Mouse (Mus musculus) liver, embryonic 16.5 days (tissue): ENCODE results near the gene Atad5. TPM values are rescaled to one million over a fixed set of nuclear protein-coding genes. Genes with fewer than 3 reads are reported as not detected.
A peak's percentile ranks its signal among the peaks of the same experiment; 100 is the strongest.
"Not testable (repeated sequence)": the region's sequence is repeated elsewhere in the genome, so short reads cannot be mapped to it uniquely, and the experiment has no call there.

Experiments used
- ATAC-seq: fragments of 200-750 bp; cut with Nextera tagmentation; 2 replicates; pipeline ENCODE4 v1.8.0; 2017; ENCODE audit warnings: low read depth, mild to moderate bottlenecking, moderate number of reproducible peaks, moderate library complexity
- H3K27ac ChIP-seq: fragments of 300-500 bp; sonication (generic); 2 replicates; pipeline ENCODE4 v1.5.1; 2014; ENCODE audit warnings: mild to moderate bottlenecking, low read length
- H3K27me3 ChIP-seq: fragments of 300-500 bp; sonication (generic); 2 replicates; pipeline ENCODE4 v1.6.1; 2014; ENCODE audit warnings: low read depth, low read length, mixed read lengths; ENCODE audit not compliant: control insufficient read depth, insufficient read depth
- H3K36me3 ChIP-seq: fragments of 300-500 bp; sonication (generic); 2 replicates; pipeline ENCODE4 v1.6.1; 2014; ENCODE audit warnings: mild to moderate bottlenecking; ENCODE audit not compliant: control insufficient read depth, insufficient read depth
- H3K4me1 ChIP-seq: fragments of 300-500 bp; sonication (generic); 2 replicates; pipeline ENCODE4 v1.6.1; 2014; ENCODE audit warnings: low read depth, low read length, mixed read lengths; ENCODE audit not compliant: control insufficient read depth
- H3K4me2 ChIP-seq: fragments of 300-500 bp; sonication (generic); 2 replicates; pipeline ENCODE4 v1.6.1; 2014; ENCODE audit warnings: low read depth, low read length, mixed read lengths
- H3K4me3 ChIP-seq: fragments of 300-500 bp; sonication (generic); 2 replicates; pipeline ENCODE4 v1.5.1; 2014; ENCODE audit warnings: low read depth, mild to moderate bottlenecking, low read length
- H3K9ac ChIP-seq: fragments of 300-500 bp; sonication (generic); 2 replicates; pipeline ENCODE4 v1.6.1; 2014; ENCODE audit warnings: low read depth, low read length
- H3K9me3 ChIP-seq: fragments of 300-500 bp; sonication (generic); replicated peaks from 2 replicates; pipeline ENCODE4 v1.6.1; 2016; ENCODE audit warnings: low read length; ENCODE audit not compliant: control insufficient read depth
- WGBS: fragments of 180-500 bp; shearing (Covaris S2); extraction: QIAGEN DNeasy Blood & Tissue Kit; methylation state at CpG from one replicate; pipeline ENCODE4 v1.1.7; 2014; ENCODE audit not compliant: insufficient replicate concordance; 5-methylcytosine and 5-hydroxymethylcytosine counted together
- polyA plus RNA-seq: library from polyadenylated mRNA; unstranded; fragments of >200 nt; fragmentation: Nextera tagmentation; extraction: Ambion mirVana; gene quantifications from 2 replicates; pipeline ENCODE4 v1.2.1, GENCODE M21; 2015

Gene Atad5
- polyA plus RNA-seq, 1 experiment from 2014 or later: 9.0 TPM

DNA sequence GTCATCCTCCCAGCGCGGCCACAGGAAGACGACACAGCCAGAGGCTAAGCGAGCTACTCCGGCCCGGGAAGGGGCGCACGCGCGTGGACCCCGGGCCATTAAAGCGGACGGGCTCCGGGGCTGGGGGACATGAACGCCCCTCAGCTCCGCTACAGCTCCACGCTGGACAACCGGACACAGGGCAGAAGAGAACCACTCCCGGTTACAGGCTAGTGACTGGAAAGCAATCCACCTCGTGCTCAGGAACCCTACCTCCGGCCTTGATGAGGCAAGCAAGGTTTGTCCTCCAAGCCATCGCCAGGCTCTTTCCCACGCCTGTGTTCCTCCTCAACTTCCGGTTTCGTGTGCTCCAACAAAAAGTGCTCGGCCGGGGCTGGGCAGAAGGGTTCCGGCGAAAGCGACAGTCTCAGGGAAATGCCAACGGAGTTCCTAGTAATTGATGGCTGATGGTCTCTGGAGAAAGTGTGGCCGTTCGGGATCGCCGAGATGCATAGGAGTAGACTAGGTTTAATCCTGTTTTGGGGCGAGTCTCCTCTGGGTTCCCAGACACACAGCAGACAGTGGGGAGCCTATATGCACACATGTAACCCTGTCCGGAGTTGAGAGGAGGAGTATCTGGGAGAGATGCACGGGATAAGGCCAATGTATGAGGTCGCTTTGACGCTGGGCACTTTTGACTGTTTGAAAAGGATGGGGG lies 52.8 kb downstream of the Atad5 start, which contains the start of gene Tefm:
Gene Tefm, minus strand, starts transcription at position 351 of the 697 bp plus-strand sequence.
- Histone ChIP-seq H3K4me1 (peaks cover 17% of the 10 kb centered on the region), H3K4me3 (peak within 1 kb of the TSS; percentile 79), H3K9ac (peak within 1 kb of the TSS; percentile 83), H3K4me2 (peak within 1 kb of the TSS; percentile 84), H3K9me3 (no peaks in the 10 kb centered on the region), H3K27me3 (no peaks in the 10 kb centered on the region), H3K27ac (peak within 1 kb of the TSS; percentile 81), H3K36me3 (peaks cover 10% of the 10 kb centered on the region)
- ATAC-seq: peak; percentile 82
- WGBS: under 1% methylated on average over 40 of the region's 40 CpGs

DNA sequence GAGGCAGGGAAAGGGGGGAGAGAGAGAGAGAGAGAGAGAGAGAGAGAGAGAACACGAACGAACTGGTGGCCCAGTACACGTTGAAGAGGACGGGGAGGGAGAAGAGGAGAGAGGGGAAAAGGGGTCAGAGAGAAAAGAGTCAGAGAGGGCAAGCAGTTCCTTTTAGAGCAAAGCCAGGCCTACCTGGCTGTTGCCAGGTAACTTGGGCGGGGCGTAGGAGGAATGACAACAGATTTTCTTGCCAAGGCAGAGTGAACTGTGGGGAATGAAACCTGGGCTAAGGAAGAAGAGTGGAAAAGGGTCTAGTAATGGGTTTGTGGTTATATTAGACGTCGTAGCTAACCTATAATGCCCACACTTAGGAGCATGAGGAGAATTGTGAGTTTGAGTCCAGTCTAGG lies 53.7 kb downstream of the Atad5 start:
- H3K27ac ChIP-seq: no peak overlapping the region
- peaks cover 5% of the 10 kb centered on the region; the same call in 1 of the 2 replicates for H3K36me3 ChIP-seq
- no peaks in the 10 kb centered on the region for H3K27me3 ChIP-seq
- H3K9ac ChIP-seq: no peak overlapping the region
- H3K4me1 ChIP-seq: peaks cover 19% of the 10 kb centered on the region
- 50% methylated on average over 8 of the region's 8 CpGs for WGBS
- peak overlapping the region; percentile 84 for H3K4me2 ChIP-seq
- H3K9me3 ChIP-seq: no peaks in the 10 kb centered on the region
- ATAC-seq: no peak
- H3K4me3 ChIP-seq: peak overlapping the region; percentile 79

DNA sequence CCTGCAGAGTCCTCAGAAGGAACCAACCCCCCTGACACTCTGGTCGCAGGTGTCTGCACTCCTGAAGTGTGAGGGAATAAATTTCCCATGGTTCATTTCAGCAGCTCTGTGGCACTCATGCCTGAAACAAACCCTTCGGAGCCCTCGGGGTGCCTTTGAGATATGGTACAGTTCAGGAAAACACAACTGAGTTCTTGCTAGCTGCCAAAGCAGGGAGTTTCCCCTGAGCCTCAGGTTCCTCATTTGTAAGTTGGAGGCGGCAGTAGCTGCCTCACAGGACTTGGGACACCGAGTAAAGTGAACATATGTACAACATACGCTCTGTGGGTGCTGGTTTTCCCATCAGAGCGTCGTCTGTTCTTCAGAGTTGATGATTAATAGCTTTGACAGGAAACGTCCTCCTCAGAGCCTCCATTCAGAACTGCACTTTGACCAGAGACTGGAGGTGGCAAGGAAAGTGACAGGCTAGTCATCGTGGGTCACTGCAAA lies 56.6 kb downstream of the Atad5 start:
- peak overlapping the region; percentile 86 for H3K27ac ChIP-seq
- H3K9me3 ChIP-seq: no peaks in the 10 kb centered on the region
- H3K36me3 ChIP-seq: no peaks in the 10 kb centered on the region
- H3K9ac ChIP-seq: no peak overlapping the region
- H3K4me2 ChIP-seq: peak overlapping the region; percentile 1; the same call in 1 of the 2 replicates
- H3K4me3 ChIP-seq: no peak overlapping the region
- H3K27me3 ChIP-seq: no peaks in the 10 kb centered on the region
- H3K4me1 ChIP-seq: peaks cover 19% of the 10 kb centered on the region
- ATAC-seq: peak; percentile 47
- WGBS: 3% methylated on average over 10 of the region's 10 CpGs

DNA sequence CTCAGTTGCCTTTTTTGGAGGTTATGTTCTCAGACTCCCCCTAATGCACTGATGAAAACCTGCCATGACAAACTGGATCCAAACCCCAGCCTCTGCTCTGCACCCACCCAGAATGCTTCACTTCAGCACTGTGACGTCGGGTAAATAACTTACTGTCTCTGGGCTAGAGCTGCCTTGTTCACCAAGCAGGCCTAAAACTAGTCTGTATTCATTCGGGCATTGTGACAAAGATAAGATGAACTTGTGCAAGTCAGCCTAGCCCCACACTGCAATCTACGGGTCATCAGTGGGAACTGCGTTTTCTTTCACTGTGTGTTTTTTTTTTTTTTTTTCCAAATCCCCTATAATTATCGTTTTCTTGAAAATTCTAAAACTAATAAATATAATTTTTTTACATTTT lies 58.5 kb downstream of the Atad5 start:
- Histone ChIP-seq H3K9me3 (no peaks in the 10 kb centered on the region), H3K27me3 (no peaks in the 10 kb centered on the region), H3K4me2 (no peak overlapping the region), H3K36me3 (no peaks in the 10 kb centered on the region), H3K4me1 (peaks cover 14% of the 10 kb centered on the region), H3K9ac (no peak overlapping the region), H3K4me3 (no peak overlapping the region), H3K27ac (no peak overlapping the region)
- WGBS: 35% methylated on average over 6 of the region's 6 CpGs
- no peak for ATAC-seq

DNA sequence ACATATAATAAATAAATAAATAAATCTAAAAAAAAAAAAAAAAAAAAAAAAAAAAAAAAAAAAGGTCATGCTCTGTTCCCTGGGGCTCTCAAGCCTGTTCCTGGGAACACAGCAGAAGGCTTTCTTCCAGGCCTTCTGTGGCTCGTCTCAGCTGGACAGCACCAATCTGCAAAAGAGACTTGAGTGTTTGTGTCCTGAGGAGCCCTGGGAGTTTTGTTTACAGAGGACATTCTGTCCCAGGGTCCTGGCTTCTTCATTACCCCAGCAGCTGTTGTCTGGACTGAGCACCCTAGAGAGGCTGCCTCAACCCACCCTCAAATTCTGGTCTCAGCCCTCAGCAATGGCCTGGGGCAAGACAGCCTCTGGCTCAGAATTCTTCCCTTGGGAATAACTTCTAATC lies 59.1 kb downstream of the Atad5 start:
- ATAC-seq: no peak
- Histone ChIP-seq H3K9me3 (no peaks in the 10 kb centered on the region), H3K4me1 (peaks cover 12% of the 10 kb centered on the region), H3K36me3 (no peaks in the 10 kb centered on the region), H3K9ac (no peak overlapping the region), H3K27ac (no peak overlapping the region), H3K27me3 (no peaks in the 10 kb centered on the region), H3K4me3 (no peak overlapping the region), H3K4me2 (no peak overlapping the region)
- 57% methylated on average over 1 of the region's 1 CpGs for WGBS

DNA sequence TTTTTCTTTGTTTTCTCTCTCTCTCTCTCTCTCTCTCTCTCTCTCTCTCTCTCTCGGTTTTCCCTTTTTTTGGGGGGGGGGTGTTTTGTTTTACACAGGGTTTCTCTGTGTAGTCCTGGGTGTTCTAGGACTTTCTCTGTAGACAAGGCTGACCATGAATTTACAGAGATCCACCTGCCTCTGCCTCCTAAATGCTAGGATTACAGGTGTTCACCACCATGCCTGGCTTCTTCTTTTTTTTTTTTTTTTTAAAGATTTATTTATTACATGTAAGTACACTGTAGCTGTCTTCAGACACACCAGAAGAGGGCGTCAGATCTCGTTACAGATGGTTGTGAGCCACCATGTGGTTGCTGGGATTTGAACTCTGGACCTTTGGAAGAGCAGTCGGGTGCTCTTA lies 59.8 kb downstream of the Atad5 start:
- not testable (repeated sequence) for H3K27ac ChIP-seq, ATAC-seq, H3K4me2 ChIP-seq, H3K9me3 ChIP-seq, H3K36me3 ChIP-seq, H3K4me3 ChIP-seq, H3K9ac ChIP-seq, H3K27me3 ChIP-seq
- H3K4me1 ChIP-seq: peaks cover 18% of the 10 kb centered on the region
- 45% methylated on average over 1 of the region's 4 CpGs for WGBS

DNA sequence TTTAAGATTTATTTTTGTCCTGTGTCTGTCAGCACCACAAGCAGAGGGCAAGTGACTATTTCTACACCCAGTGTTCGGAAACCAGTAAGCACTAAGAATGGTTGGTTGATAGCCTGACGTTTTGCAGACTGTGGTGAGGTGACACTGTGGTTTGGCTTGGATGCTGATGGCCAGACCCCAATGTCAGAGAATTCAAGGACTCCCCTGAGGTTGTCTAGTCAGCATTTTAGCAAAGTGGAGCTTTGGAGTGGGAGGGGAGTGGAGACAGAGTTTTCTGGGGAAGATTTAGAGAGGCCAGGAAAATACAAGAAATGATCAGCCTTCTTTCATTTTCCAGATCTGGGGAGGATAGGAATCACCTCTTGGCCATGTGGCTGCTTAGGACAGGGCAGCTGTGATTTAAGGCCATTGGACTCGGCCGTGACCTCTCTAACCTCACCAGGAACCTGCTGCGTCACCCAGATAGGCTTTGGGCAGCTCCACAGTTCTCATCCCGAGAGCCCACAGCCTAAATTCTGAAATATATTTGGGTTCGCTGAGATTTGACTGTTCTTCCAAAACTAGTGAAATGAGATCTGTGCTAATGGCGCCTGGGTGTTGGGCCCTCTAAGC lies 60.3 kb downstream of the Atad5 start:
- no peak overlapping the region for H3K9ac ChIP-seq
- 61% methylated on average over 8 of the region's 8 CpGs for WGBS
- peaks cover 23% of the 10 kb centered on the region for H3K4me1 ChIP-seq
- peaks cover 6% of the 10 kb centered on the region for H3K27me3 ChIP-seq
- no peak overlapping the region for H3K27ac ChIP-seq
- H3K9me3 ChIP-seq: no peaks in the 10 kb centered on the region
- no peak overlapping the region for H3K4me3 ChIP-seq
- no peak for ATAC-seq
- no peaks in the 10 kb centered on the region for H3K36me3 ChIP-seq
- no peak overlapping the region for H3K4me2 ChIP-seq

DNA sequence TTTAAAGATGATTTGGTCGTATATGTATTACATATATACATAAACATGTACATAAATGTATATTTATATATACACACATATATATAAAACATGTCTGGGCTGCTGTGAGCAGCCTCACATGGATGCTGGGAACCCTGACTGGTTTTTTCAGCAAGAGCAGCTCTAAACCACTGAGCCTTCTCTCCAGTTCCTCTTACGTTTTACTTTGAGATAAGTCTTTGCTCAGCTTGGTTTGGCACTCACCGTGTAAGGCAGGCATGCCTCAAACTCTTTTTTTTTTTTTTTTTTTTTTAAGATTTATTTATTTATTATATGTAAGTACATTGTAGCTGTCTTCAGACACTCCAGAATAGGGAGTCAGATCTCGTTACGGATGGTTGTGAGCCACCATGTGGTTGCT lies 61.4 kb downstream of the Atad5 start:
- Histone ChIP-seq H3K27me3 (peaks cover 14% of the 10 kb centered on the region), H3K36me3 (no peaks in the 10 kb centered on the region), H3K4me3 (no peak overlapping the region), H3K4me2 (no peak overlapping the region), H3K9ac (no peak overlapping the region), H3K4me1 (peaks cover 19% of the 10 kb centered on the region), H3K9me3 (no peaks in the 10 kb centered on the region), H3K27ac (no peak overlapping the region)
- WGBS: 43% methylated on average over 5 of the region's 5 CpGs
- no peak for ATAC-seq

DNA sequence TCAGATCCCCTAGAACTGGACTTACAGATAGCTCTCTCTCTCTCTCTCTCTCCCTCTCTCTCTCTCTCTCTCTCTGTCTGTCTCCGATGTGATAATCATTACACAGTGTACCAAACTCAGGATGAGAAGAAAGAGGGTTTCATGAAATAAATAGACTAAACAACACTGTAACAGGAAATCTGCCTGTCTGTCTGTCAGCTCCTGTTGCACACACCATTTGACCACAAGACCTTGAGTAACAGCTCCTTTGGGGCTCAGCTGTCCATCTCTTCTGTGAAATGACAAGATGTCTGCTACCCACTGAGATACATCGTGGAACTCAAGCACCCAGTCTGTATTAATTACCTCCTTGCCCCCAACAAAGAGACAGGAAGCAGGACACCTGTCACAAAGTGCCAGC lies 62.3 kb downstream of the Atad5 start:
- Histone ChIP-seq H3K36me3 (no peaks in the 10 kb centered on the region), H3K27ac (no peak overlapping the region), H3K4me3 (no peak overlapping the region), H3K4me1 (peaks cover 18% of the 10 kb centered on the region), H3K4me2 (no peak overlapping the region), H3K27me3 (peaks cover 14% of the 10 kb centered on the region), H3K9me3 (no peaks in the 10 kb centered on the region), H3K9ac (no peak overlapping the region)
- ATAC-seq: no peak
- WGBS: 15% methylated on average over 2 of the region's 2 CpGs
